Mouse (Mus musculus) adrenal gland, postnatal 4 days (tissue): ENCODE results near the gene Pycr2. TPM values are rescaled to one million over a fixed set of nuclear protein-coding genes. Genes with fewer than 3 reads are reported as not detected.
"Not testable (repeated sequence)": the region's sequence is repeated elsewhere in the genome, so short reads cannot be mapped to it uniquely, and the experiment has no call there.

Experiments
- DNase-seq, 2 experiments: peaks; one replicate each; pipeline ENCODE4 v3.0.0; 2021 to 2022; ENCODE audit warnings: low spot score in 2 of 2, mixed read lengths in 2 of 2
- total RNA-seq, 2 experiments: library from RNA; stranded (reverse); gene quantifications; 2 replicates each; pipeline ENCODE4 v1.2.3; 2021

Pycr2 gene
- total RNA-seq, 2 experiments from 2014 or later, result 43.6 to 43.7 TPM

- DNase-seq, result not testable (repeated sequence)
Observed at GRCm38 (mm10) chr1:180938781-180939180, 34.7 kb downstream of the Pycr2 start.

GRCm38 (mm10) chr1:180940776-180941460, 36.8 kb downstream of the Pycr2 start:
- DNase-seq, result no peak

- DNase-seq, result no peak
Observed at GRCm38 (mm10) chr1:180941726-180942125, 37.6 kb downstream of the Pycr2 start.

- peak; percentile 47 to 64 for DNase-seq
Observed at GRCm38 (mm10) chr1:180942166-180943031, 38.3 kb downstream of the Pycr2 start, which contains the start of gene Tmem63a. Gene Tmem63a, plus strand, starts transcription at chr1:180942344.

GRCm38 (mm10) chr1:180943032-180943644, 39.0 kb downstream of the Pycr2 start:
- no peak for DNase-seq

GRCm38 (mm10) chr1:180943896-180944295, 39.8 kb downstream of the Pycr2 start:
- DNase-seq, result no peak

GRCm38 (mm10) chr1:180944553-180944952, 40.5 kb downstream of the Pycr2 start:
- DNase-seq, result no peak

GRCm38 (mm10) chr1:180945001-180945980, 41.2 kb downstream of the Pycr2 start:
- DNase-seq, result no peak

- DNase-seq, result peak in 1 of 2 experiments; percentile 47
Observed at GRCm38 (mm10) chr1:180946448-180946847, 42.4 kb downstream of the Pycr2 start.

GRCm38 (mm10) chr1:180952085-180952746, 48.1 kb downstream of the Pycr2 start:
- DNase-seq, result no peak

GRCm38 (mm10) chr1:180952808-180953207, 48.7 kb downstream of the Pycr2 start:
- DNase-seq, result no peak

- DNase-seq, result no peak
Observed at GRCm38 (mm10) chr1:180956401-180956800, 52.3 kb downstream of the Pycr2 start.

GRCm38 (mm10) chr1:180956973-180957381, 52.9 kb downstream of the Pycr2 start:
- DNase-seq, result no peak

Other genes with a start within 250 kb of the Pycr2 start
- under 1 TPM in 1 of 2 experiments, not detected in 1; 0.17 TPM for gene Mixl1, start 207.3 kb upstream of the Pycr2 start, total RNA-seq
- 10 to 100 TPM; 42.6 to 46.5 TPM for gene Acbd3, start 178.2 kb upstream of the Pycr2 start, total RNA-seq
- 1,000 to 10,000 TPM; 1,038 to 1,039 TPM for gene H3f3a, start 90.3 kb upstream of the Pycr2 start, total RNA-seq
- 10 to 100 TPM; 30.5 to 30.7 TPM for gene Sde2, start 53.2 kb upstream of the Pycr2 start, total RNA-seq
- gene Lefty2, start 11.2 kb upstream of the Pycr2 start, total RNA-seq, result under 1 TPM; 0.39 to 0.45 TPM
- 1 to 10 TPM; 1.4 to 2.7 TPM for gene Lefty1, start 30.7 kb downstream of the Pycr2 start, total RNA-seq
- 10 to 100 TPM; 32.2 to 33.0 TPM for gene Tmem63a, start 38.1 kb downstream of the Pycr2 start, total RNA-seq
- 10 to 100 TPM; 85.8 to 86.5 TPM for gene Ephx1, start 116.6 kb downstream of the Pycr2 start, total RNA-seq
- gene 9130409I23Rik, start 146.9 kb downstream of the Pycr2 start, total RNA-seq, result not detected
- 10 to 100 TPM; 28.8 to 28.9 TPM for gene Nvl, start 239.9 kb downstream of the Pycr2 start, total RNA-seq
- gene Cnih4, start 240.4 kb downstream of the Pycr2 start, total RNA-seq, result 10 to 100 TPM; 39.6 to 42.8 TPM